Mouse (Mus musculus): ENCODE measurements around the gene Tnfrsf18. TPM values are rescaled to one million over a fixed set of nuclear protein-coding genes. Genes with fewer than 3 reads are reported as not detected.

Gene Tnfrsf18
- total and polyA plus RNA-seq, 2 experiments, result 0.81 TPM; not detected in 1

DNA sequence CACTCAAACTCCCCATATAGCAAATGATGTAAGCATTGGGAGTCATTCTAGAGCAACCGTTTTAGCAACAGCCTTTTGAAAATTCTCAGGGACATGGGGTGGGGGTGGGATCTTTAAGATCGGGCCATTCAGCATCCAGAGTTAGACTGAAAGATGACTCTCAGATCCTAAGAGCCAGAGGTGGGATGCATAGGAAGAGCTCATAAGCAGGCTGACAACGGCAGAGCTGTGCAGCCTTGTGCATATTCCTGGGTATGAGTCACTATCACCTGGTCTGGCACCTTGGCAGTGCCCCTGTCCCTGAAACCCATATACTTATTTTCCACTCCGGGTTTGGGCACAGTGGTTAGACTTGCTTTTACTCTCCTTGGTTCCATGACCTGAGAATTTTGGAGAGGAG is 27.1 kb downstream of the Tnfrsf18 start:
- no peak for DNase-seq (ENCODE audit: extremely low read depth, low read depth, low spot score)
- Histone ChIP-seq H3K27me3 (ENCODE audit: control insufficient read depth, insufficient read depth, low read length) (no peaks in the 10 kb centered on the region), H3K79me2 (ENCODE audit: control insufficient read depth, insufficient read depth, low read length) (no peaks in the 10 kb centered on the region), H3K27ac (replicated peaks; ENCODE audit: insufficient read depth, low read depth, low read length) (no peak overlapping the region), H3K9ac (ENCODE audit: low read depth, low read length) (no peak overlapping the region), H3K4me3 (ENCODE audit: insufficient read depth, low read depth, low read length) (no peak overlapping the region), H3K4me1 (ENCODE audit: control insufficient read depth, insufficient read depth, low read length) (no peaks in the 10 kb centered on the region), H3K36me3 (ENCODE audit: control insufficient read depth, insufficient read depth, low read length) (no peaks in the 10 kb centered on the region)
- no peak for TF ChIP-seq POLR2A (IDR thresholded peaks at IDR 0.05; ENCODE audit: extremely low read depth, insufficient read depth, low read length)
- TF ChIP-seq CTCF (IDR thresholded peaks at IDR 0.05; ENCODE audit: low read depth, low read length), result no peak
- WGBS, result 90% methylated on average over 4 of the region's 4 CpGs

DNA sequence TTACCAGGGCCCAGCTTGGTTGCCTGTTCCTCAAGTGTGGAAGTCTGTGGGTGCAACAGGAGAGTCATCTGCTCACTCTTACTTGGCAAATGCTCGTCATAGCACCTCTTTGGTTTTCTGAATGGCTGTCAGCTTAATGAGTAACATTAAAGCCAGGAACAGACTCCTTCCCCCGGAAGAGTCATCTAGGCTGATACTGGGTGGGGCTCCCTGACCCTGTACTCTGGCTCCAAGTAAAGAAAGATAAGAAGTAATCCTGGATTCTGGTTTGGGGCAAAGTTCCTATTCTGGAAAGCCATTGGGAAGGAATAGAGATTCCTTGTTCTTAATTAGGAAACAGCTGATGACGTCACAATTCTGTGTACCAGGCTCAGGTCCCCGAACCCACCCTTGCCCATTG is 28.2 kb downstream of the Tnfrsf18 start:
- TF ChIP-seq CTCF (IDR thresholded peaks at IDR 0.05; ENCODE audit: low read depth, low read length) (no peak), POLR2A (IDR thresholded peaks at IDR 0.05; ENCODE audit: extremely low read depth, insufficient read depth, low read length) (no peak)
- 79% methylated on average over 4 of the region's 4 CpGs for WGBS
- H3K4me1 ChIP-seq (ENCODE audit: control insufficient read depth, insufficient read depth, low read length), result no peaks in the 10 kb centered on the region
- no peak for DNase-seq (ENCODE audit: extremely low read depth, low read depth, low spot score)
- H3K4me3 ChIP-seq (ENCODE audit: insufficient read depth, low read depth, low read length), result no peak overlapping the region
- H3K27ac ChIP-seq (replicated peaks; ENCODE audit: insufficient read depth, low read depth, low read length), result no peak overlapping the region
- no peaks in the 10 kb centered on the region for H3K36me3 ChIP-seq (ENCODE audit: control insufficient read depth, insufficient read depth, low read length)
- no peaks in the 10 kb centered on the region for H3K27me3 ChIP-seq (ENCODE audit: control insufficient read depth, insufficient read depth, low read length)
- H3K9ac ChIP-seq (ENCODE audit: low read depth, low read length), result no peak overlapping the region
- H3K79me2 ChIP-seq (ENCODE audit: control insufficient read depth, insufficient read depth, low read length), result no peaks in the 10 kb centered on the region

DNA sequence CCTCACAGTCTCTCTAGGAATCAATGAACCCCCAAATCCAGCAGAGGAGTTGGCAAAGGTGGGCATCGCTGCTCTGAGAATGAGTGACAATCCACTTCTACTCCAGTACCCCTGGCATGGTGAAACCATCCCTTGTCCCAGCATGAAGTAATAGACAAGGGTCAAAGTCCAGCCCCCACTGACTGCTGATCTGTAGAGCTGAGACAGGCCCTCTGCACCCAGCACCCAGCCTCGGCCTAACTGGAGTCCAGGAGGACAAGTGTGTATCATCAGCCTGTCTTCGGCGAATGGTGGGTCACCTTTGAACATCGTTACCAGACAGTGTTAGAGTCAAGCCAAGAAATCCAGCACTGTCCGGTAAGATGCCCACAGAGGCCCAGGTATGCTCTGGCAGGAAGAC is 28.6 kb downstream of the Tnfrsf18 start:
- Histone ChIP-seq H3K36me3 (ENCODE audit: control insufficient read depth, insufficient read depth, low read length) (no peaks in the 10 kb centered on the region), H3K27ac (replicated peaks; ENCODE audit: insufficient read depth, low read depth, low read length) (no peak overlapping the region), H3K9ac (ENCODE audit: low read depth, low read length) (no peak overlapping the region), H3K4me1 (ENCODE audit: control insufficient read depth, insufficient read depth, low read length) (no peaks in the 10 kb centered on the region), H3K4me3 (ENCODE audit: insufficient read depth, low read depth, low read length) (no peak overlapping the region), H3K79me2 (ENCODE audit: control insufficient read depth, insufficient read depth, low read length) (no peaks in the 10 kb centered on the region), H3K27me3 (ENCODE audit: control insufficient read depth, insufficient read depth, low read length) (no peaks in the 10 kb centered on the region)
- TF ChIP-seq POLR2A (IDR thresholded peaks at IDR 0.05; ENCODE audit: extremely low read depth, insufficient read depth, low read length), result no peak
- TF ChIP-seq CTCF (IDR thresholded peaks at IDR 0.05; ENCODE audit: low read depth, low read length), result no peak
- peak; percentile 39 for DNase-seq (ENCODE audit: extremely low read depth, low read depth, low spot score)
- 66% methylated on average over 6 of the region's 6 CpGs for WGBS

DNA sequence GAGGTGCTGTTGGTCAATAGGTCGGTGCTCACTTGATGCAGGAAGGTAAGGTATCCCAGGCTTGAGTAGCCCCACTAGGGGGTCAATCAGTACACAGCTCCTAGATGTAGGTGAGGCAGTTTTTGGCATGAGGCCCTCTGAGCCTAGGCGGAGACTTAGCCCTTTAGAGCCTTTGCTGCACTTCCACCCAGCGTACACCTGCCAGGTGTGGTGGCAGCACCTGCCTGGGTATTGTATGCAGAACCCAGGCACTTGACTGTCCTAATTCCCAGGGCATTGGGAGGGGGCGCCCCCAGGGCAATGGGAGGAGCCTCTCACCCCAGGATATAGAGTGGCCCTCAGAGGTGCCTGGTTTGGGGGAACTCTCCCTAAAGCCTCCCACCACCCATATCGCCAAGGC is 29.2 kb downstream of the Tnfrsf18 start:
- Histone ChIP-seq H3K27ac (replicated peaks; ENCODE audit: insufficient read depth, low read depth, low read length) (no peak overlapping the region), H3K4me3 (ENCODE audit: insufficient read depth, low read depth, low read length) (no peak overlapping the region), H3K27me3 (ENCODE audit: control insufficient read depth, insufficient read depth, low read length) (no peaks in the 10 kb centered on the region), H3K79me2 (ENCODE audit: control insufficient read depth, insufficient read depth, low read length) (no peaks in the 10 kb centered on the region), H3K36me3 (ENCODE audit: control insufficient read depth, insufficient read depth, low read length) (no peaks in the 10 kb centered on the region), H3K9ac (ENCODE audit: low read depth, low read length) (no peak overlapping the region), H3K4me1 (ENCODE audit: control insufficient read depth, insufficient read depth, low read length) (no peaks in the 10 kb centered on the region)
- TF ChIP-seq CTCF (IDR thresholded peaks at IDR 0.05; ENCODE audit: low read depth, low read length), result no peak
- no peak for TF ChIP-seq POLR2A (IDR thresholded peaks at IDR 0.05; ENCODE audit: extremely low read depth, insufficient read depth, low read length)
- DNase-seq (ENCODE audit: extremely low read depth, low read depth, low spot score), result no peak
- WGBS, result 93% methylated on average over 5 of the region's 5 CpGs

DNA sequence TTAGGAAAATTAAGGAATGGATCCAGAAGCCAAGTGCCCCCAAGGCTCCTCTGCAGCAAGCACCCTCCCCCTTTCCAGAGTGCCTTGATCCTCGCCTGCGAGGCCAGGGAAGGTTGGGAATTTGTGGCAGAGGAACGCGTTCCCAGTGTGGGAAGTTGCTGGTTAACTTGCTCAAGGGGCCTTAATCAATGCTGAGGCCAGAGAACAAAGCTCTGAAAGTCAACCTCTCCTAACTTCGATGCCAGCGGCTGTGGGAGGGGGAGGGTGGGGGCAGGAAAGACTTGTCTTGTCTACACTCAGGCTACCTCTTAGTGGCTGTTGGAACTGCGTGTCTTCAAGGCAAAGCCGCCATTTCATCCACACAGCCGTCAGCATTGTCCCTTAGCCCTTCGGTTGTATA is 31.7 kb downstream of the Tnfrsf18 start:
- no peaks in the 10 kb centered on the region for H3K4me1 ChIP-seq (ENCODE audit: control insufficient read depth, insufficient read depth, low read length)
- H3K36me3 ChIP-seq (ENCODE audit: control insufficient read depth, insufficient read depth, low read length), result no peaks in the 10 kb centered on the region
- H3K27ac ChIP-seq (replicated peaks; ENCODE audit: insufficient read depth, low read depth, low read length), result no peak overlapping the region
- H3K4me3 ChIP-seq (ENCODE audit: insufficient read depth, low read depth, low read length), result no peak overlapping the region
- no peak for TF ChIP-seq CTCF (IDR thresholded peaks at IDR 0.05; ENCODE audit: low read depth, low read length)
- DNase-seq (ENCODE audit: extremely low read depth, low read depth, low spot score), result no peak
- 72% methylated on average over 10 of the region's 10 CpGs for WGBS
- no peaks in the 10 kb centered on the region for H3K79me2 ChIP-seq (ENCODE audit: control insufficient read depth, insufficient read depth, low read length)
- H3K27me3 ChIP-seq (ENCODE audit: control insufficient read depth, insufficient read depth, low read length), result no peaks in the 10 kb centered on the region
- H3K9ac ChIP-seq (ENCODE audit: low read depth, low read length), result no peak overlapping the region

DNA sequence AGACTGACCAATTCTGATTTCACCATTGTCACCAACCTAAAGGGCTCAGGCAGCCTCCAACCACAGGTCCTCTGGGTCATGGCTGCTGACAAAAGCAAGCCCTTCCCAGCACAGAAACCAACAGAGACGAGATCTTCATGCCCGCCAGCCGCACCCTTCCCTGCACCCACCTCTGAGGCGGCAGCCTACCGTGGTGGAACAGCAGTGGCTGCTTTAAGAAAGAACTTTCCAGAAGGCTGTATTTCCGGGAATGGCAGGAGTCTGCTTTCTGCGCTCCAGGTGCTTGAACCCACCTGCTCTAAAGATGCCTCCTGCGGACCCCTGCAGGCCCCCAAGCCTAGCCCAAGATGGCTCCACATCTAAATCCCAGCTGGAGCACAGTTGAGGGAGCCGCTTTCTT is 32.9 kb downstream of the Tnfrsf18 start:
- no peak for DNase-seq (ENCODE audit: extremely low read depth, low read depth, low spot score)
- 83% methylated on average over 9 of the region's 9 CpGs for WGBS
- no peaks in the 10 kb centered on the region for H3K27me3 ChIP-seq (ENCODE audit: control insufficient read depth, insufficient read depth, low read length)
- no peak overlapping the region for H3K27ac ChIP-seq (replicated peaks; ENCODE audit: insufficient read depth, low read depth, low read length)
- H3K4me3 ChIP-seq (ENCODE audit: insufficient read depth, low read depth, low read length), result no peak overlapping the region
- H3K9ac ChIP-seq (ENCODE audit: low read depth, low read length), result no peak overlapping the region
- H3K79me2 ChIP-seq (ENCODE audit: control insufficient read depth, insufficient read depth, low read length), result no peaks in the 10 kb centered on the region
- TF ChIP-seq CTCF (IDR thresholded peaks at IDR 0.05; ENCODE audit: low read depth, low read length) (no peak), POLR2A (IDR thresholded peaks at IDR 0.05; ENCODE audit: extremely low read depth, insufficient read depth, low read length) (no peak)
- H3K4me1 ChIP-seq (ENCODE audit: control insufficient read depth, insufficient read depth, low read length), result no peaks in the 10 kb centered on the region
- H3K36me3 ChIP-seq (ENCODE audit: control insufficient read depth, insufficient read depth, low read length), result no peaks in the 10 kb centered on the region

All from liver, adult 2 months (tissue).